Mouse (Mus musculus): Measurements from ENCODE around the gene Fgg.

- TF ChIP-seq CTCF (IDR thresholded peaks at IDR 0.05; ENCODE audit: extremely low read depth, insufficient read depth, low read length) (no peak), POLR2A (IDR thresholded peaks at IDR 0.05; ENCODE audit: extremely low read depth, insufficient read depth, low read length) (no peak)
Measured at GRCm38 (mm10) chr3:82991963-82992362, 15.6 kb upstream of the Fgg start.

All from cortical plate, adult 2 months (tissue).